Mouse (Mus musculus): ENCODE results near the gene Ube2j1. TPM values are rescaled to one million over a fixed set of nuclear protein-coding genes. Genes with fewer than 3 reads are reported as not detected.

Gene Ube2j1
- total RNA-seq, 2 experiments from 2014 or later: 59.9 to 61.3 TPM

DNA sequence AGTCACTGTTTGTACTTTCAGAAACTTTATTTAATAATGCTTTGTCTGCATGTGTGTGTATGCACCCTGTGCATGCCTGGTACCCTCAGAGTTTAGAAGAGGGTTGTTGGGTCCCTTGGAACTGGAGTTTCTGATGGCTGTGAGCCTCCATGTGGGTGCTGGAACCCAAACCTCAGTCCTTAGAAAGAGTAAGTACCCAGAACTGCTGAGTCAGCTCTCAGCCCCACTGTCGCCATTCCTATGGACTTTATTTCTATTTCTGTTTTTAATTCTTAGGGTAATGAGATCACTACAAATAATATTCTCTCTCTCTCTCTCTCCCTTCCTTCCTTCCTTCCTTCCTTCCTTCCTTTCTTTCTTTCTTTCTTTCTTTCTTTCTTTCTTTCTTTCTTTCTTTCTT is 21.1 kb upstream of the Ube2j1 start:
- no peak for ATAC-seq (ENCODE audit: poor library complexity, severe bottlenecking)

DNA sequence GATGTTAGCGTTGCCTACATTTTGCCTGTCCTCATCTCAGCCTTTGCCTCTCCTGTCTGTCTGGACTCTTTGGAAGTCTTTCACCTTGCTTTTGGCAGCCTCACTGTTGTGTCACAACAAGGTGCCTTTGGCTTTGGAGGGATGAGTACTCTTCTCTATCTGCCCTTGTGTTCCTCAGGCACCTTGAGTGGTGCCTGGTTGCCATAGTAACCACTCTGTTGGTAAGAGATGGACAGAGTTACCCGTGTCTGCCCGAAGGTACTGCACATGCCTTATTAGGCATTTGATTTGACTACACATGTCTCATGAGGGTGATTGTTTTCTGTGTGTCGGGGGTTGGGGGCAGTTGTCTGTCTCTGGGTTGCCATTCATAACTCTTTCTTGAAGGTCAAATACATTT is 18.7 kb upstream of the Ube2j1 start:
- ATAC-seq (ENCODE audit: poor library complexity, severe bottlenecking): no peak

DNA sequence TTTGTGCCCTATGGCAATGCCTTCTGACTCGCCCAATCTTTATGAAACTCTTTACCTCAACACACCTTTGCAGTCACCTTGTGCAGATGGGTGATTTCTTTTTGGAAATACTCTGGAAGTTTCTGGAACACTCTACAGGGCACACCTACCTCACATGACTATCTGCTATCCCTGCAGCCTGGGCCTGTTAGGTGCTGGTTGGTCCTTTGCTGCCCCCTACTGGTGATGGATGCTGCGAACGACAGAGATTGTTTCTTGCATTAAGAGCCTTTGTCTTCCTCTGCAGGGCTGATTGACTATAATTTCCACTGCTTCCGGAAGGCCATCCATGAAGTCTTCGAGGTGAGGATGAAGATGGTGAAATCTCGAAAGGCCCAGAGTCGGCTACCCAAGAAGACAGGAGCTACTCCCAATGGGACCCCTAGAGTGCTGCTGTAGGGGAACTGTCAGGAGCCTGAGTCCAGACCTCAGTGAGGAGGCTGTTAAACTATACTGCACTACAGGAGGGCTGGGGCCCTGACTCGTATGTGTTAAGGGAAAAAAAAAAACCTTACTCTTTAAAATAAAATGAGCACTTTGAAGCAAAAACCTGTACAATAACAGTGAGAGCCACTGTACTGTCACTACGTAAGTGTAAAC is 12.7 kb upstream of the Ube2j1 start:
- peak; percentile 98 for ATAC-seq (ENCODE audit: poor library complexity, severe bottlenecking)

DNA sequence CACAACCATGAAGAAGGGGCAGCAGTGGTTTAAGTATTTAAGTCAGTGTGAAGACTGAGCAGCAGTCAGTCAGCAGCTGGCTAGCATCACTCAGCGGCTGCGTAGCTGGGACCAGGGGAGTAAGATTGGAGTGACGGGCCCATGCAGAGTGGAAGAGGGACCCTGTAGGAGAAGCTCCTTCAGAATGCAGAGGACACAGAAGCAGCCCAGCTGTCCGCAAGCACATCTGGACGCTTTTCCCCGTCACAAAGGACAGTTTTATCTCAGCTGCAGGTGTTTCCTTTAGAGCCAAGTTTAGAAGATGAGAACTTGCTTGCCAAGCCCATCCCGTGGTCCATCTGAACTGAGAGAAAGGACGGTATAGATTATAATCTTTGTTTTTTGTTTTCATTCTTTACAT is 6.8 kb upstream of the Ube2j1 start:
- ATAC-seq (ENCODE audit: poor library complexity, severe bottlenecking): no peak

DNA sequence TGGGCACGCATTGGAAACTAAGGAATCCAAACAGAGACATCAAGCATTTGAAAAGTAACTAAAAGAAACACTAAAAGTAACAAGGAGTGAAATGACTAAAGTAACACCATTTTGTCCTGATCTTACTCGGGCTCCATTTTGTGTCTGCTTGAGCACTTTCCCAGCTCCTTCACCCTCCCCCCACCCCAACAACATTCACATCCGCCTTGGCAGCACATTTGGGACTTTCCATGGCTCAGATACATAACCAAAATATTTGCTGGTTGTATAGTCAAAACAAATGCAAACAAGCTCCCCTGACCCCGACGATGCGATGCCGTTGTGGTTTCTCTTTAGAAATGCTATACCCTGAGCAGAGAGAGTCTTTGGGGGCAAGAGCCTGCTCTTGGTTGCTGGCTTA is 2.1 kb upstream of the Ube2j1 start:
- no peak for ATAC-seq (ENCODE audit: poor library complexity, severe bottlenecking)

DNA sequence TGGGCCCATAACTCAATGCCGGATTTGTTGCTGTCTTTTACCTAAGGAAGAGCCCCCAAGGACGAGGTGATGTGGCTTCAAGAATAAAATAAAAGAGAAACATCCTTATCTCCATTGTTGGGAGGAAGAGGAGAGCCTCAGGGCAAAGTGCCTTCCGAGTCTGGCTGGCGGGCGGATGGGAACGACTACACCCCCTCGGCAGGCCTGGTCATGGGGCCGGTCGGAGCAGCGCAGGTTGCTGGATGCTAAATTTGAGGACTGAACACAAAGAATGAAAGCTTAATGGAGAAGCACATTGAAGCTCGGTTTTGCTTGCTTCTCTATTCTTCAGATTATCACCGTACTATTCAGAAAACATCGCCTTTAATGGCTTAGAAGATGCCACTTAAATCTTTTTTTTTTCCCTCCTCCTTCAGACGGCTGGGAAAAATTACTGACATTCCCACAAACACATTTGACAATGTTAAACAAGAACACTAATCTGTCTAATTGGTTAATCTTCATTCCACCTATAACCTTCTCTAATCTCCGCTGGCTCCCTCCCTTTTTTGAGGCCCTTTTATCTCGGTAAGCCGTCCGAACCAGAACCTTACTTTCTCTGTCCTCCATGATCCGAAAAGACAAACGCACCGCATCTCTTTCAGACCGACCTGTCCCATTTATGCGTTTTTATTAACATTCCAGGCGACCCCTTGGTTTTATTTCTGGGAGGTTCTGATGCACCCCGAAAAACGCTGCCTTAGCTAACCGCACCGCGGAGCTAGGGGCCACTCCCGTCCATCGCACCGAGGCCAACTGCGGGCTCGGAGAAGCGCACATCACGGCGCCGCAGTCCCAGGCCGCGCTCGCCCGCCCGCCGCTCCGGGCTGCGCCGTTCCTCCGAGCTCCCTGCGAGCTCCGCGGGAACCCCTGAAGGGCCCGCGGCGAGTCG is 687 bp upstream of the Ube2j1 start:
- peak; percentile 46 for ATAC-seq (ENCODE audit: poor library complexity, severe bottlenecking)

DNA sequence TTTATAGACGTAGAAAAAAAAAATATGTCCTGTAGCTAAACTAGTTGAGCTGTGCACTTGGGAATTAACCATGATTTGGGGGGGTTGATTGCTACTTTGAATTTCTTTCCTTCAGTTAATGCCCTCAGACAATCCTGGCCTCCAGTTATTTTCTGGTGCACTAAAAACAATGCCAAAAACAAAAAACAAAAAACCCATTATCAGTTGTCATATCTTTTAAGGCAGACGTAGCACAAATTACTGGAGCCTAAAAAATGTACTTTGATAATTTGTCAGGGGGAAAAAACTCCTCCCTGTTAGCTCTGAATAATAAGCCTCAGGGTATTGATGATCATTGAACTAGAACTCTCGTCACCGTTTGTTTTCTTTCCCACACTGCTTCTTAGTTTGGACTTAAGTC is 829 bp downstream of the Ube2j1 start:
- no peak for ATAC-seq (ENCODE audit: poor library complexity, severe bottlenecking)

DNA sequence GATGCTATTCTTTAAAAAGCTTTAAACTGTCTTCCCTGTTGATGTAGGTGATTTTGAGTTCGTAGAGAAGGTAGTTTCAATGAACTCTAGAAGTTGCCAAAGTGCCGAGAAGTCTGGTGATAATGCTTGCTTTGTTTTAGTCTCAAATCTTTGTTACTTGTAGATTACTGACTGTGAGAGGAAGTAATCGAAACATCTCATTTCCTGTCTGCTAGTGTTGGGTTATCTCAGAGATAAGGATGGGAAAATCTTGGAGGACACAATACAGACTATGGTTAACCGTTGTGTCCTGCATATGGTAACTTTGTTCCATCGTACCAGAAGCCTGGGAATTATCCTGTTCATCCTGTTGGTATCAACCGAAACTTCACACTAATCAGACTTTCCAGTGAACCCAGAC is 2.3 kb downstream of the Ube2j1 start:
- ATAC-seq (ENCODE audit: poor library complexity, severe bottlenecking): no peak

DNA sequence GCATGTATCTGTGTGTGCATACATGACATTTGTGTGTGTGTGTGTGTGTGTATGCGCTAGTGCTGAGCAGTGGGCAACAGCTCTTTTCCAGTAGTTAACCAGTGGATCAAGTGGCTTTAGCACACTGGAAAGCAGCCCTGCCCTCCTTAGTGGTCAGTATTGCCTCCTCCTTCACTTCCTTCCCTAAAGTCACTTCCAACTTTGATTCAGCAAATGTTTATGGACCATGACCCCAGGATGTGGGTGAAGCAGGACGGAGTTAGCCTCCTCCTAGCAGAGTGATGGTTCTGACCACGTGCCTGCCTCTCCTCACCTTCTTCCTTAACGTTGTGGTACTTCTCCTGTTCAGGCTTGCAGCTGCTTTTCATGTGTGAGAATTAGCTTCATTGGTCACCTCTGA is 8.6 kb downstream of the Ube2j1 start:
- 0 out of 2 replicates have a peak, but pooled peaks have one; percentile 30 for ATAC-seq (ENCODE audit: poor library complexity, severe bottlenecking)

DNA sequence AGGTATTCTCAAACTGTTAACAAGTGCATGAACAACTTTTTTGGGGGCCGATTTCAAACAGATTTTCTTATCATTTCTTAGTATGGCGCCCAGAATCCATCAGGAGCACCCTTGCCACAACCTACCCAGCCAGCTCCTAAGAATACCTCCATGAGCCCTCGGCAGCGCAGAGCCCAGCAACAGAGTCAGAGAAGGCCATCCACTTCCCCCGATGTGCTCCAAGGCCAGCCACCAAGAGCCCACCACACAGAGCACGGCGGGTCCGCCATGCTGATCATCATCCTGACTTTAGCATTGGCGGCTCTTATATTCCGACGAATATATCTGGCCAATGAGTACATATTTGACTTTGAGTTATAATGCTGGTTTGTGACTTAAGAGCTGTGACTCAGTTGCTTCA is 18.4 kb downstream of the Ube2j1 start:
- no peak for ATAC-seq (ENCODE audit: poor library complexity, severe bottlenecking)

DNA sequence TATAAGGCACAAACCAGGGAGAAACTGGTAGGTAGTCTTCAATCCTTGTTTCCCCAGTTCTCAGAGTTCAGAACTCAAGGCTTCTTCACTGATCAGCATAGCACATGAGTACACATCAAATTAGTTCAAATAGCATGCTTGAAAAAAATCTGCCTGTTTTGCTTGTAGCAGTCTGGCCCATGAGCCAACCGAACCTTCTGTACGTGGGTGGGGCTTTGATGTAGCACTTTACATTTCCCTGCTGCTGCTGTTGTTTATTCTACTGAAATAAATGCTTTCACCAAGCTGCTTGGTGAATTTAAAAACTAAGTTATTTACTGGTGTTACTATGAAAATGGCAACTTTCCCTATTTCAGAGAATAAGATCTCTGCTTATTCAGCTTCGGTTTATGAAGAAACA is 20.8 kb downstream of the Ube2j1 start:
- ATAC-seq (ENCODE audit: poor library complexity, severe bottlenecking): no peak

DNA sequence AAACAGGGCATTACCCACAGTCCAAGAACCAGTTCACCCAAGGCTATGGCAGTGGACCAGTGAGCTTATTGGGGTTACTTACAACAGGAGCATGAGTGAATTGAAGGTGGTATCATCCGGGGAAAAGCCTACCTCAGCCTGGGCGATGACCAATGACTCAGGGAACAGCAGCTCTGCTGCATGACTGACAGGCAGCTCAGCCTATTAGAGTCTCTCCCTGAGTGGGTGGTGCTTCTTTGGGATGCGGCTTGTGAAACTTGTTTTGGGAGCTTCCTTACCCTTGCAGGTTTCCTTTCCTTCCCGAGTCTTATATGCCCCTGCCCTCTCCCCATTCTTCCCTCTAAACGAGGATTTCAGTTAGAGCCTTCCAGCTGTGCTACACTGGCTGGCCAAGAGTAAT is 21.4 kb downstream of the Ube2j1 start:
- ATAC-seq (ENCODE audit: poor library complexity, severe bottlenecking): no peak

DNA sequence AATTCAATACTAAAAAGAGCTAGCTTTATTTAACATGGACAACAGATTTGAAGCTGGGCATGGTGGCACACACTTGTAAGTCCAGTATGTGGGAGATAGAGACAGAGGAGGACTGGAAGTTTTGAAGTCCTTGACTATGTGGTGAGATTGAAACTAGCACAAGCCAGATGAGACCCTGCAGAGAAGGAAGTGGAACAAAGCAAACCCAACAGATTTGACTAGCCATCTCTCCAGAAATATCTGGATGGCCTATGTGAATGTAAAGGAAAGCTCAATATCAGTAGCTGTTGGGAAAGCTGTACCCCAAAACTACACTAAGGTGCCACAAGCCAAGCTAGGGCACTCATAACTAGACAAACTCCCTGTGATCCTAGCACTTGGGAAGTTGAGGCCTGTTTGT is 23.2 kb downstream of the Ube2j1 start:
- no peak for ATAC-seq (ENCODE audit: poor library complexity, severe bottlenecking)

DNA sequence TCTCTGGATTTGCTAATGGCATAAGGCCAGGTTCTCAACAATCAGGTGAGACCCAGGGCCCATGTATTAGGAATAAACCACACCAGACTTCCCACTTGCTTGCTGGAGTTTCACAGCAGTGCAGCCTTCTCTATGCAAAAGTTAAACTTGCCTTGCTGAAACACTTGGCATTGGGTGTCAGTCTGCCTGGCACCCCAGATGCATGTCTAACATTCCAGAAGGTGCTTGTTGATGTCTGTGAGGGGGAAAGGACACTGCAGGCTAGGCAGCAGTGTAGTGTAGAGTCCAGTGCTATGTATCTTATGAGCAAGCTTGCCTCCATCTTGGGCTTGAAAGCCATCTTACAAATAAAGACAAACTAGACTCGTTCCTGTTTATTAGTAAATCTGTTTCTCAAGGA is 25.1 kb downstream of the Ube2j1 start:
- ATAC-seq (ENCODE audit: poor library complexity, severe bottlenecking): no peak

DNA sequence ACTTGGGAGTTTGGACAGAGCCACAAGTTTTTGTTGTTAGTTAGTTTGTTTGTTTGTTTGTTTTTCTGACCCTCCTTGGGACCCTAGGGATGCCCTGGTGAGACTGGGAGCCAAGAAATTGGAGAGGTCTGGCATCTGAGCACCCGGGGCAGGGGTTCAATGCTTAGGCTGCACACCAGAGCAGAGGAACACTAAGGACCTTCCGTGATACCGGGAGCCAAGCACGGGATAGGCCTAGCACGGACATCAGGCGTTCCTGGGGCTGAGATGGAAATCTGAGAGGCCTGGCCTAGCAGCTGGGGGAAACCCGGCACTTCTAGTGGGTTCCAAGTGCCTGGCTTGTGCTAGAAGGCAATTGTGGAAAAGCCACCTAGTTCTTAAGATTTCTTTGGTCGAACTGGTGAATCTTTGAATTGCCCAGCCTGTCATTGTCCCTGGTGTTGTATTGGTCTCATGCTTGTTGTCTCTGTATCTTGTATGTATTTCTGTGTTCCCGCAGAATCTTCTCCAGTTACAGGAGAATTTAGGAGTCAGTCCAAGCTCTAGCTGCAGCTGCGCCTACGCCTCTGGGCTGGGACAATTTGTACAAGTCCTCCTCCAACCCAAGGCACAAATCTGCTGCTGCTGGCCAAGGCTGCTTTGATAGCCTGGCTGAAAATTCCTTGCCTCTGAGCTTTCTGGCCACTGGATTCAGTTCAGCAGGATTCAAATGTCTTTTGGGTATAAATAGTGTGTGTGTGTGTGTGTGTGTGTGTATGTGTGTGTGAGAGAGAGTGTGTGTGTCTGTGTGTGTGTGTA is 26.9 kb downstream of the Ube2j1 start:
- no peak for ATAC-seq (ENCODE audit: poor library complexity, severe bottlenecking)

DNA sequence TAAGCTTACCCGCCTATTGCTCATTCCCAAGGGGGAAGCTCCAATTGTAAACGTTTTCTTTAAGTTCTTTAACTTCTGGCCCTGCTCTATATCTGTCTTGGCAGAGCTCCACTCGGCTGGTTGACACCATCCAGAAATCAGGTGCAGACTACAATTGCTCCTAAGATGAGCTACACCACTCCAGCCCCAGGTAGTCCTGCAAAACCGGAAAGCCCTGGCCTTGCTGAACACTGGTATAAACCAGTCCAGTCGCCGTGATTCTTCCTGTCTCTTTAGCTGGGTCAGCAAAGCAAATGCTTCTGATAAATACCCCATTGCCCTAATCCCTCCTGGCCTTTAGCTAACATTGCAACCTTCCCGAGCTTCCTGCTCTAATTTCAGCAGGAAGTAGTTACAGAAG is 29.9 kb downstream of the Ube2j1 start:
- no peak for ATAC-seq (ENCODE audit: poor library complexity, severe bottlenecking)

DNA sequence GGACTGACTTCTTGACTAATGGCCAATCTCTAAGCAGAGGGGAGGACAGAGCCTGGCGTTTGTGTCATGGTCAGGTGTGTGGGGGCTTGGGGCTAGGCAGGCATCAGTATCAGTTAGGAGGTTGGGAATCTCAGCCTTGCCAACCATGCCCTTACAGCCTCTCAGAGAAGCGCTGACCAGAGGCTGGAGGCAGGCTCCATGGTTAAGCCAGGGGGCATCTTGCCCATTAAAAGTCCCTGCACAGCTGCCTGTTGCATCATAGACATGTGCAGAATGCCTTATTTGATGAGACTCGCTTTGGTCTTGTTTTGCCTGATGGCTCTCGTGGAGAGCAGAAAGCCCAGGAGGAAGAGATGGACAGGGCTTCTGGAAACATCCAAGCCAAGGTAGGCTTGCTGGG is 31.8 kb downstream of the Ube2j1 start, which contains the start of gene Gabrr2:
Gabrr2 (plus strand) TSS at position 19 of the 400 bp plus-strand sequence.
- ATAC-seq (ENCODE audit: poor library complexity, severe bottlenecking): no peak

DNA sequence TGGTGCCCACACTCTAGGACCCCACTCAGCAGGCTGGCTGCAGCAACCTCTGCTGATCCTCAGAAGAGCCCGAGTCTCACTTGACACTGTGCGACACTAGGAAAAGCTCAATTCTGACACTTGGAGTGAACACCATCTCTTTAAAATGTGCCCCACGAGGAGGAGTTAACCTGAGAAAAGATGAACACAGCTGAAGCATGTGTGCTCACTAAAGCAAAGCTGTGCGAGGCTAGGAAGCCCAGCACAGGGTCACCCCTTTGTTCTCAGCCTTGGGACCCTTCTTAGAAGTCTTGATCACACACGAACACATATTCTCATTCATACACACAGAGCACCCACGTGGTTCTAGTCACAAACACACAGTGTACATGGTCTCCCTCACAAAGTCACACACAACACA is 33.8 kb downstream of the Ube2j1 start:
- ATAC-seq (ENCODE audit: poor library complexity, severe bottlenecking): no peak

DNA sequence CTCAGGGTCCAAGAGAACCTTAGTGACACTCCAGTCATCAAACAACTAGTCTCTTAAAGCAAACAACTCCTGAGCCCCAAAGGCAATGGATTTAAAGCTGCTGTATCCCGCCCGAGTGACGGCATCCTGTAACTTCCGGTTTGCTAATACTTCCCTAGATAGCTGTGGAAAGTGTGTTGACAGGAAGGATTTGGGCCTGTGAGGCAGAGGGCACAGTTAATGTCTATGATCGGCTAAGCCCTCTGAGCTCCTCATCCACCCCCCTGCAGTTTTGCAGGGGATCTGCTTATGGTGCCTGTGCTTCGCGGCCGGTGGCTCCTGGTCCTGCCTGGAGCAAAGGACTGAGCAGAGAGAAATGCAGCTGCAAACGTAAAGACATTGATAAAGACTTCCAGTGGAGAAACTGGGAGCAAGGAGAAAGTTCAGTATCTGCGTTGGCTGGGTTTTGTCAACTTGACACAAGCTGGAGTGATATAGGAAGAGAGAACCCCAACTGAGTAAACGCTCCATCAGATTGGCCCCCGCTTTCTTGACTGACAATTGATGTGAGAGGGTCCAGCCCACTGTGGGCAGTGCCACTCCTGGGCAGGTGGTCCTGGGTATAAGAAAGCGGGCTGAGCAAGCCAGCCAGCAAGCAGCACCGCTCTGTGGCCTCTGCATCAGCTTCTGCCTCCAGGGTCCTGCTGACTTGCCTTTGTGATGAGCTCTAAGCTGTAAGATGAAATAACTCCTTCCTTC is 35.2 kb downstream of the Ube2j1 start:
- ATAC-seq (ENCODE audit: poor library complexity, severe bottlenecking): no peak

DNA sequence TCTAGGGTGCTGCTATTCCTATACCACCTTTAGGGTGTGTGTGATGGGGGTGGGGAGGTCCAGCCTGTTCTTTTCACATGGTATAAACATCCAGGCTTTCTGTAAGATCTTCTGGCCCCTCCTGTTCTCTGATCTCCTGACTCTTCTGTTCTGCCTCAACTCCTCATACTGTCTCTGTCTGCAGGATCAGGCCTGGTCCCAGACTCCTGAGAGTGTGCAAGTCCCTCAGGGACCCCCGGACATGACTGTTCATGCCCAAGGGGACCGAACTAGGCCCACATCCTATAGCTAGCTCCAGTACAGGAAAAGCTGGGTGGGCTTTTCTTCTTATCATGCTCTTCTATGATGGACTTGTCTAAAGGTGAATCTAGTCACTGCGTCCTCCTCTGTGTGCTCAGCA is 36.1 kb downstream of the Ube2j1 start:
- ATAC-seq (ENCODE audit: poor library complexity, severe bottlenecking): no peak

DNA sequence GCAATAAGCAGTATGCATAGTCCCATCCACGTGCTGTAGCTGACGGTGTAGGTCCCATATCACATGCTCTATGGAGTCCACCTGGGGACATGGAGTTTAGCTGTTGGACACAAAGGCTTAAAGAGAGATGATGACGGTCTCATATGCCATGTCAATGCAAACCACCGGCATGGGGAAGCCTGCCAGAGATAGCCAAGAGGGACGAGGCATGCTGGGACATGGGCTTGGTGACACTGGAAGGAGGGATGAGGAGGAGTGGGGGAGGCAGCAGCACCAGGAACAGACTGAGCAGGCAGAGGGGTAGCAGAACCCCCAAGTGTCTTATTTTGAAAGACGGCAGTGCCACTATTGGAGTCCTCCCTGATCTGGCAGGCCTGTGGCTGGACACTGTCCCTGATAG is 36.6 kb downstream of the Ube2j1 start:
- ATAC-seq (ENCODE audit: poor library complexity, severe bottlenecking): no peak

All from megakaryocyte, adult 5-6 weeks (primary cell).